Mouse (Mus musculus) midbrain, embryonic 12.5 days (tissue): ENCODE results near the gene Eed. TPM values are rescaled to one million over a fixed set of nuclear protein-coding genes. Genes with fewer than 3 reads are reported as not detected.
A peak's percentile ranks its signal among the peaks of the same experiment; 100 is the strongest.

Source experiments
- ATAC-seq: fragments of 200-750 bp; cut with Nextera tagmentation; 2 replicates; pipeline ENCODE4 v1.8.0; 2017; ENCODE audit warnings: low read depth, moderate TSS enrichment, moderate library complexity; ENCODE audit not compliant: low FRiP score
- H3K27ac ChIP-seq: fragments of 300-500 bp; sonication (generic); replicated peaks from 2 replicates; pipeline ENCODE4 v1.5.1; 2016; ENCODE audit warnings: mild to moderate bottlenecking
- H3K27me3 ChIP-seq: fragments of 300-500 bp; sonication (generic); 2 replicates; pipeline ENCODE4 v1.6.1; 2016; ENCODE audit warnings: mild to moderate bottlenecking
- H3K36me3 ChIP-seq: fragments of 300-500 bp; sonication (generic); 2 replicates; pipeline ENCODE4 v1.6.1; 2016
- H3K4me1 ChIP-seq: fragments of 300-500 bp; sonication (generic); 2 replicates; pipeline ENCODE4 v1.6.1; 2016
- H3K4me2 ChIP-seq: fragments of 300-500 bp; sonication (generic); replicated peaks from 2 replicates; pipeline ENCODE4 v1.6.1; 2016; ENCODE audit warnings: mild to moderate bottlenecking, moderate library complexity
- H3K4me3 ChIP-seq: fragments of 300-500 bp; sonication (generic); 2 replicates; pipeline ENCODE4 v1.5.1; 2016; ENCODE audit warnings: mild to moderate bottlenecking
- H3K9ac ChIP-seq: fragments of 300-500 bp; sonication (generic); replicated peaks from 2 replicates; pipeline ENCODE4 v1.6.1; 2016; ENCODE audit warnings: mild to moderate bottlenecking, moderate library complexity
- H3K9me3 ChIP-seq: fragments of 300-500 bp; sonication (generic); 2 replicates; pipeline ENCODE4 v1.6.1; 2016; ENCODE audit warnings: mild to moderate bottlenecking
- WGBS: fragments of 180-500 bp; shearing (Covaris S2); methylation state at CpG from one replicate; pipeline ENCODE4 v1.1.7; 2016; 5-methylcytosine and 5-hydroxymethylcytosine counted together
- polyA plus RNA-seq: library from polyadenylated mRNA; unstranded; fragments of >200 nt; fragmentation: Nextera tagmentation; extraction: Ambion mirVana; gene quantifications from 2 replicates; pipeline ENCODE4 v1.2.1, GENCODE M21; 2016

Eed gene
- polyA plus RNA-seq, 1 experiment from 2014 or later, result 73.7 TPM

DNA sequence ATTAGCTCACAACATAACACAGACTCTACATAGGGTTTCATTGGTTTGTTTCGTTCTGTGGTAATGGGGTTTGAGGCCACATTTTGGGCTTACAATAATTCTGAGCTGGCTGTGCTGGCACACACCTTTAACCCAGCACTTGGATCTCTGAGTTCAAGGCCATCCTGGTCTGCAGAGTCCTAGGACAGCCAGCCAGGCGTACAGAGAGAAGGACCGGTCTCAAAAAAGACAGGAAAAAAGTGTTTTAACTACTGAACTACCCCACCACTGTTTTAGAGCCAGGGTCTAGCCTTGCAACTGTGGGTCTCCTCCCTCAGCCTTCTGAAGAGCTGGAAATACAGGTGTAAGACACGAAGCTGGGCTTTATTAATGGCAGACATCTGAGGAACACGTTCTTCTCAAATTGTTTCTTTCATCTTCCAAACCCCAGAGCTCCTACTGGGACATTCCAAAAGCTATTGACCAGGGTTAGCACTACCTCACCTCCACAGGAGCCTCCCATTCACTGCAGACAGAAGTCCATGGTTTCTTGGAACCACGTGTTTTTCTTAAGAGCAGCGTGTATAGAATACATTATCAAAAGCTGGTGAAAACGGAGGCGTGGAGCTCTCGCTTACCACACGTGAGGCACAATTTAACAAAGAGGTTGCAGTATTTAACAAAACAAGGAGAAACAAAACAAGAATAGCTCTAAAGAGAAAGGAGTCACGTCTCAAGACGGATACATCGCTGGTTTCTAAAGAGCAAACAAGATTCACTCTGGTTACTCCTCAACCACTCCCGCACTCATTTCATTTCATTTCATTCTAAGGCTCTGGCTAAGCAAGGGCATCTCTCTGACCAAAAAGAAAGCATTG, 41.1 kb downstream of the Eed start:
- WGBS, result 48% methylated on average over 15 of the region's 15 CpGs
- H3K9me3 ChIP-seq, result no peaks in the 10 kb centered on the region
- H3K4me1 ChIP-seq, result peaks cover 9% of the 10 kb centered on the region
- H3K27me3 ChIP-seq, result no peaks in the 10 kb centered on the region
- no peaks in the 10 kb centered on the region for H3K36me3 ChIP-seq
- H3K9ac ChIP-seq, result peak overlapping the region; percentile 72
- peak overlapping the region; percentile 82 for H3K4me3 ChIP-seq
- no peak for ATAC-seq
- no peak overlapping the region for H3K27ac ChIP-seq
- H3K4me2 ChIP-seq, result peak overlapping the region; percentile 70

DNA sequence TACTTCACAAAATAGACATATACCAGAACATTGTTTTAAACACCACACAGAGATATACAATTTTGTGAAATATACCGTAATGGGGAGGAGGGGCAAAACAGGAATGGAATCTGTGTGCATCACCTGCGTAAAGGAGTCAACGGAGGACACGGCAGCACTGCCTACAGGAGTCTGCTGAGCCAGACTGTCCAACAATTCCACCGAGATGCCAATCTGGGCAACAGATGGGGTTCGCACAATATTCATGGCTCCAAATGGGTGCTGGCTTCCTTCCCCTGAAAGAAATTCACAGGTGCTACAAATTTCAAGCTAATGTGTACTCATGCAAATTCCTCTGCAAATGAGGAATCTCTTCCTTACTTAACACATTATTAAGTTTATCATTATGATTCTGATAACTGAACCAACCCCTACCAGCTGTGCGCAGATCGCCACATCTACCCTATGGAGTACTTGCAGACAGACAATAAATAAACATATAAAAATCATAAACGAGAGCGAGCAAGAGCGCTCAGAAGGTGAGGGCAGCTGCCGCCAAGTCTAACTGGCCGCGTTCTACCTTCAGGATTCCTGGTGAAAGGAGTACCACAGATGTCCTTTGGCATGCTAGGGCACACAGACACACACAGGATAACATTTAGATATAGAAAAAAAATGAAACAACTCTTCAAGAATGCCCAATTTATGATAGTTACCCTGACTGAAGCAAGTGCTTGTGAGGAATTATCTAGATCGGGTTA, 57.2 kb downstream of the Eed start:
- Histone ChIP-seq H3K27ac (no peak overlapping the region), H3K9ac (no peak overlapping the region), H3K9me3 (no peaks in the 10 kb centered on the region), H3K4me3 (no peak overlapping the region), H3K4me1 (no peaks in the 10 kb centered on the region), H3K36me3 (peaks cover 33% of the 10 kb centered on the region), H3K4me2 (no peak overlapping the region), H3K27me3 (no peaks in the 10 kb centered on the region)
- 97% methylated on average over 15 of the region's 15 CpGs for WGBS
- no peak for ATAC-seq

DNA sequence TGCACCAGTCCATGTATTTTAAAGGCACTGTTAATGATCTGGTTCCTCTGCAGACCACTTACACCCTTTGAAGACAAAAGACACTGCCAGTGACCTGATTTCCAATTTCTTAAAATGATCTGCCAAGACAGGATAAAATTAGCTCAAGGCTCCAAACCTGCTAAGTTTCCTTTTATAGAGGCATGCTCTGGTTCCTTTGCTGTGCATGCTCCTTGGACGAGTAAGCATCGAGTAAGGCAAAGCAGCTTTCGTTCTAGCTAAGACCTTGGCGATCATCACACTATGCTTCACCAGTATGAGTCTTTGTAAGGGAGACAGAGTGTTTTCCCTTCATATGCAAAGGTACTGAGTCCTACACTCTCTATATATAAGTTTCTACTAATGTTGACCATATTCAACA, 63.0 kb downstream of the Eed start:
- Histone ChIP-seq H3K27ac (no peak overlapping the region), H3K9ac (no peak overlapping the region), H3K36me3 (peaks cover 17% of the 10 kb centered on the region), H3K4me2 (no peak overlapping the region), H3K9me3 (no peaks in the 10 kb centered on the region), H3K4me3 (no peak overlapping the region), H3K4me1 (no peaks in the 10 kb centered on the region), H3K27me3 (no peaks in the 10 kb centered on the region)
- ATAC-seq, result no peak
- WGBS, result 94% methylated on average over 4 of the region's 4 CpGs

DNA sequence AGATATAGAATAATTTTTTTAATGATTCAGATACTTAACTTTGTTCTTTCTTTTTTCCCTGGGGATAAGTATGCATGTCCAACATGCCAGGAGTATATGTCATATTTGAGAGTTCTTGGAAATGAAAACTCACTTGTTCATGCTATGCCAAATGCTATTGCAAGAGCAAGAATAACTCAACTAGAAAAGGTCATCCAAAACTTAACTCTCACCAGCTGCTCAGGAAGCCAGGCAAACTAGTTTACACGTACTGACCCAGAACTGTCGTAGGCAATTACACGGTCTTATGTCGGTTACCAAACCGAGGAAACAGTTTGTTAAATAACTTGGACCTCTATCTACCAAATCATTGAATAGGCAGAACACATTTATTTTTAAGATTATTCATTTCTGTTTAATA, 64.1 kb downstream of the Eed start:
- H3K36me3 ChIP-seq, result peaks cover 17% of the 10 kb centered on the region
- no peaks in the 10 kb centered on the region for H3K9me3 ChIP-seq
- 80% methylated on average over 5 of the region's 5 CpGs for WGBS
- H3K27ac ChIP-seq, result no peak overlapping the region
- no peaks in the 10 kb centered on the region for H3K27me3 ChIP-seq
- H3K4me3 ChIP-seq, result no peak overlapping the region
- no peak overlapping the region for H3K4me2 ChIP-seq
- no peak for ATAC-seq
- H3K4me1 ChIP-seq, result no peaks in the 10 kb centered on the region
- H3K9ac ChIP-seq, result no peak overlapping the region

DNA sequence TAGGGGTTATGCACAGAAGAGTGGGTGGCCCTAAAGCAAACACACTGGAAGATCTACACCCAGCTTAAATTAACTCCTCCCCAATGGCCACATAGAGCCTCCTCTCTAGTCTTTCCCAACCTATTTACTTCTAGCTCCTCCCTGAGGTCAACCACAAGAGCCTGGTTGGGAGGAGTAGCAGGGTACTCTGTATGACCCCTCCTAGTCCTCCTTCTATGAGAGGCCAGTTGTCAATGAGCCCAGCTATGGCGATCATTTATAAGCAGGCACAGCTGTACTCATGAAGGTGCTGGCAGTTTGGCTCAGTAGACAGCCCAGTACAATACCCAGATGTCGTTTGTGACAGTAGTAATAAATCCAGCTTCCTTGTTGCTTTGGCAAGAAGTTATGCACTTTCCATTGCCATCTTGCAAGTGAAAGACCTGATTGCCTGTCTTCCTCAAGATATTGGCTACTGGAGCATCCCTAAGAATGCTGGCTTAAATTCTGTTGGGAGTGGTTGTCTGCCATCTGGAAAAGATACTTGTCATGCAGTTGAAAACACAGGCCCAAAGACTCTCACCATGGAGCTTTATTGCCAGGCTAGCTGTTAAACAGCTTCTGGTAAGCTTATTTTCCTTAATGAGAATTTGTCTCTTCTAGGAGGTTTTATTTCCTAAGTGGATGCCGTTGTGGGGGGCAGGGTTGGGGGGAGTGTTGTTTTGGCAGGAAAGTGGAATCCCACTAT, 67.2 kb downstream of the Eed start:
- no peaks in the 10 kb centered on the region for H3K4me1 ChIP-seq
- ATAC-seq, result no peak
- WGBS, result 88% methylated on average over 3 of the region's 3 CpGs
- H3K4me3 ChIP-seq, result no peak overlapping the region
- no peak overlapping the region for H3K4me2 ChIP-seq
- H3K27me3 ChIP-seq, result no peaks in the 10 kb centered on the region
- no peak overlapping the region for H3K9ac ChIP-seq
- H3K36me3 ChIP-seq, result peaks cover 6% of the 10 kb centered on the region; the same call in 1 of the 2 replicates
- no peaks in the 10 kb centered on the region for H3K9me3 ChIP-seq
- no peak overlapping the region for H3K27ac ChIP-seq

DNA sequence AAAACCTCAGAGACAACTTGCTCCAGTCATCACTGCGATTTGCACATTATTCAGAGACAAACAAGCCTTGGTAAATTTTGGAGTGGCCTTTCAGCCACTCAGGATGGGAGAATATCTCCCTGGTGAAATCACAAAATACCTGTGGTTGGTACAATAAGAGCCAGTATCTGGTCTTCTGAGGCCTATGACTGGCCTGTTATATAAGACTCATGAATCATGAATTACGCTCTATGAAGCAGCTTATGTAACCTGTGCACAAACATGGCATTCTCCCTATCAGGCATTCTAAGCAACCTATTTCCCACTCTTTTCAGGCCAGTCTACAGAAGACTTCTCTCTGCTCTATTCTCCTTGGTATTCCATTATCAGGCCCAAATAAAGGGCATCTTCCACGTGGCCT, 68.4 kb downstream of the Eed start:
- ATAC-seq, result no peak
- 93% methylated on average over 3 of the region's 3 CpGs for WGBS
- no peak overlapping the region for H3K27ac ChIP-seq

DNA sequence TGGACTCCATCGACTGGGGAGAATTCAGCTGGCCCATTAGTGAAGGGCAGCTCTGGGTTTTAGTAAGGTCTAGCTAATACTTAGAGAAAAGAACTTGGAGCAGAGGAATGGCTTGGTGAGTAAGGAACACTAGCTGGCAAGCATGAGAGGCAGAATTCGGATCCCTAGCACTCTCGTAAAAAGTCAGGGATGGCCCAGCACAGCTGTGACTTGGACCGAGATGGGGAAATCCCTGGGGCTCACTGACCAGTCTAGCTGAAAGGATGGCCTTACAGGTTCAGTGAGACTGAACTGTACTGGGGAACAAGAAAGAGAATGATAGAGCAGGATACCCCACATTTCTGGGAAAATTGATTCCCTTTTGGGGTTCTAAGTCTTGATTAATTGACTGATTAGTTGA, 71.1 kb downstream of the Eed start:
- Histone ChIP-seq H3K4me1 (no peaks in the 10 kb centered on the region), H3K27me3 (no peaks in the 10 kb centered on the region), H3K4me2 (no peak overlapping the region), H3K9ac (no peak overlapping the region), H3K9me3 (no peaks in the 10 kb centered on the region), H3K36me3 (no peaks in the 10 kb centered on the region), H3K4me3 (no peak overlapping the region), H3K27ac (no peak overlapping the region)
- 90% methylated on average over 4 of the region's 4 CpGs for WGBS
- ATAC-seq, result no peak

More for the DNA sequence above, 68.4 kb downstream of the Eed start:
- Histone ChIP-seq H3K9ac (no peak overlapping the region), H3K36me3 (peaks cover under 1% of the 10 kb centered on the region; the same call in 1 of the 2 replicates), H3K4me1 (no peaks in the 10 kb centered on the region), H3K27me3 (no peaks in the 10 kb centered on the region), H3K4me3 (no peak overlapping the region), H3K4me2 (no peak overlapping the region), H3K9me3 (no peaks in the 10 kb centered on the region)

DNA sequence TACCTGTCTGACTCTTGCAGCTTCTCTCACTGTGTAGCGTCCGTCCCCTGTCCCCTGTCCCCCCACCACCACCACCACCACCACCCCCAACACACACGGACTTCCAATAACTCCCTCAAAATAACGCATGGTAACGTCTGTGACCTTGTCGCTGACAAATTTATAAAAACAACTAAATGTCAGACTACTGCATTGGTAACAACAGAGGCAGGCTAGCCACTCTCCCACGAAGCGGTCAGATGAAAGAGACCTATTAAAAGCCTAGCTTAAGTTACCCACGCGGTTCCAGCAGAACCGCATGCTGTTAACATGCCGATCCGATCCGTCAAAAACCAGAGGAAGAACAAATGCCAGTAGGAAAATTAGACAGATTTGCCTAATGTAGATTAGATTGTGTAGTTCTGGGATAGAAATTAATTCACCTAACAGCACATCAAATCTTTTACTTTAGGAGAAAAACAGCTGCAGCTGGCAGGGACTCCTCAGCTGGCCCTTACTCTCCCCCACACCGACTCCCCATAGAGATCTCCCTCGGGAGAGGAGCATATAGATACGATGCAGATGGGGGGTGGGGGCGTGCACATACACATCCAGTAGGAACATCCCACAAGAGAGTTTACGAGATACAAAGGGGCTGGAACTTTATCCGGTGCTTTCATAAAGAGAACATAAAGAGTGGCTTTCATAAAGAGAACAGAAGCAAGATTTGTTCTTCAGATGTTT, 71.7 kb downstream of the Eed start:
- H3K4me3 ChIP-seq, result no peak overlapping the region
- H3K9ac ChIP-seq, result no peak overlapping the region
- H3K9me3 ChIP-seq, result no peaks in the 10 kb centered on the region
- H3K4me1 ChIP-seq, result no peaks in the 10 kb centered on the region
- WGBS, result 80% methylated on average over 20 of the region's 20 CpGs
- H3K36me3 ChIP-seq, result no peaks in the 10 kb centered on the region
- H3K27ac ChIP-seq, result no peak overlapping the region
- ATAC-seq, result no peak
- no peaks in the 10 kb centered on the region for H3K27me3 ChIP-seq
- H3K4me2 ChIP-seq, result no peak overlapping the region

DNA sequence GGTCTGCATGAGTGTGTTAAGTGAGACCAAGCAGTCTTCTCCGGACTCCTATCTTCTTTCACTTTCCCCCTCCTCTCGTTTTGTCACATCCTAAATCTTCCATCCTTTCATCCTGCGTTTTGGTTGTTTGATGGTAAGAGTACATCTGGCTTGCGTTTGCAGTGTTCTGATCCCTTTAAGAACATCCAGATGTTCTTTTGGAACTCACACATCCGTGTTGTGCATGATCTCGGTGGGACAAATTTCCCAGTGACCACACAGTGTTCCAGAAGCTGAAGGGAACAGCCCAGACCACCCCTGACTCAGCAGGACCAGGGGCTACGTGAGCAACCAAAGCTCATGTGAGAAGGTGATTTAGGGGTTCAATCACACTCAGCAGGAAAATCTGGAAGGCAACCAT, 72.4 kb downstream of the Eed start:
- WGBS, result 70% methylated on average over 7 of the region's 7 CpGs
- Histone ChIP-seq H3K9ac (no peak overlapping the region), H3K27me3 (no peaks in the 10 kb centered on the region), H3K36me3 (no peaks in the 10 kb centered on the region), H3K9me3 (no peaks in the 10 kb centered on the region), H3K4me2 (no peak overlapping the region), H3K4me1 (peaks cover 6% of the 10 kb centered on the region), H3K4me3 (no peak overlapping the region), H3K27ac (no peak overlapping the region)
- no peak for ATAC-seq

DNA sequence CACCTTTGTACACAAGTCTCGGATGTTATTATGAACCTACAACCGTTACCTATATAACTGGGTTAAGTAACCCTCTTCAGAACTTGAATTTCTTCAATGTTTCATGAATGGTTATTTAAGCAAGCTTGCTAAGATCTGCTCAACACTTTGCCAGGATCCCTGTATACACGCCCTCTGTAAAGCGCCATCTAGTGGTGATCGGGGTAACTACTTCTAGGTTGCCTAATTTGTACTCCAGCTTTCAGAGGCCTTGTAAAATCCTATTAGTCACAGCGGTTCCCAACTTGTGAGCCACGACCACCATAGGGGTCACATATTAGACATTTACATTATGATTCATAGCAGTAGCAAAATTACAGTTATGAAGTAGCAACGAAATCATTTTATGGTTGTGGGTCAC, 72.8 kb downstream of the Eed start:
- Histone ChIP-seq H3K9me3 (no peaks in the 10 kb centered on the region), H3K27ac (no peak overlapping the region), H3K36me3 (no peaks in the 10 kb centered on the region), H3K4me2 (no peak overlapping the region), H3K9ac (no peak overlapping the region), H3K4me1 (peaks cover 11% of the 10 kb centered on the region), H3K4me3 (no peak overlapping the region), H3K27me3 (no peaks in the 10 kb centered on the region)
- WGBS, result 18% methylated on average over 8 of the region's 8 CpGs
- peak; percentile 67 for ATAC-seq
